Mouse (Mus musculus): ENCODE measurements around the gene Arhgef10l. TPM values are rescaled to one million over a fixed set of nuclear protein-coding genes. Genes with fewer than 3 reads are reported as not detected.

The Arhgef10l gene
- polyA plus RNA-seq, 1 experiment from 2014 or later: 6.7 TPM

DNA sequence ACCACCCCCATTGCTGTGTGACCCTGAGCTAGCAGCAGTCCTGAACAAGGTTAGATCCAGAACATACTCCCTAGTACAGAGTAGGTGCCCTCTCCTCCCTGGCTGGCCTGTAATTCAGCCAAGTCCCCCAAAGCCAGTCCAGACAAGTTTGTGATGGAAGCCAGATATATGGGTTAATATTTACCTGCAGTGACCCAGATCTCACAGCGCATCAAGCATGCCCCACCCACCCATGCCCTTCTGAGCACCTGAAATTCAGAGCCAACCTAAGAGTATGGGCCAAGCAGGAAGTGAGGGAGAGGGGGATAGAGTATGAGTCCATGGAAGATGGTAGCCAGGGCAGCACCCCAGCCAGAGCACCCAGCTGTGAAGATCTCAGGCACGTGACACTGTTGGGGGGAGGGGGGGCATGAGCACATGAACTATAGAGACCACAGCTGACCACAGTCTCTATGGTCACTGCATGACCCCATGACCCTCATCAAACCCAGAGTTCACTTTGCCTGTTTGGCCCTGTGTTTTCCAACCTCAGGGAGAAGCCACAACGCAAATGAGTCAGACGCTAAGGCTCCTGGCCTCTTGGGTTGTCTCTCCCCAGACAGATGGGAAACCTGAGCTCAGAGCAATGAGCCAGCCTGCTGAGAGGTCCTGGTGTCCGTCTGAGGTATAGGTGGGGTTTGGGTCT lies 29.4 kb downstream of the Arhgef10l start:
- no peaks in the 10 kb centered on the region; the same call in 1 of the 2 replicates for H3K4me1 ChIP-seq (replicated peaks; ENCODE audit: control insufficient read depth, insufficient read depth, low read length)
- no peaks in the 10 kb centered on the region for H3K9me3 ChIP-seq (ENCODE audit: control insufficient read depth, low read length)
- no peak for DNase-seq (ENCODE audit: low spot score)
- H3K36me3 ChIP-seq (ENCODE audit: control insufficient read depth, insufficient read depth, low read length): no peaks in the 10 kb centered on the region
- H3K27me3 ChIP-seq (replicated peaks; ENCODE audit: control insufficient read depth, insufficient read depth, low read length): no peaks in the 10 kb centered on the region
- ATAC-seq (replicated peaks; ENCODE audit: low FRiP score): no peak
- H3K4me3 ChIP-seq (ENCODE audit: low read depth, low read length): no peak overlapping the region
- no peak overlapping the region for H3K27ac ChIP-seq (ENCODE audit: low read depth, low read length)
- no peak overlapping the region for H3K4me2 ChIP-seq
- 60% methylated on average over 5 of the region's 5 CpGs for WGBS
- H3K9ac ChIP-seq (ENCODE audit: low read depth, low read length): no peak overlapping the region

DNA sequence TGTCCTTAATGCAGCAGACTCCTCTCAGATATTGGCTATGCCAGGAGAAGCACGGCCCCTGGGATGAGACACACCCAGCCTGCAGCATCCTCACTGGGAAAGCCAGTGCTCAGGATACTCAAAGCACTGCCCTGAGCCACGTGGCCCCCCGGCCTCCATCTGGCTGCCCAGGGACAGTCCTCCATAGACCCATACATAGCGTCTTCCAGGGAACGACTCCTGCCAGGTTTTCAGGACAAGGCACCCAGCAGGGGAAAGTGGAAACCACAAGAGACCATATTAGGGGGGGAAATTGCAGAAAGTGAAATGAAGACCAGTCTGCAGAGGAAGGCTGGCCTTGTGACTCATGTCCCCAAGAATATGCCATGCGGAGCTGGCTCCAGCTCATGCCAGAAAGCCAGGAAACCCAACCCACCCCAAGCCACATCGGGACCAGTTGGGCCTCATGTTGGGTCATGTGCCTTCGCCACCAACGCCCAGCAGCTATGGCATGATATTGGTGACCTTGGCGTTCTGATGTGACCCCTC lies 30.9 kb downstream of the Arhgef10l start:
- H3K4me3 ChIP-seq (ENCODE audit: low read depth, low read length): no peak overlapping the region
- H3K4me2 ChIP-seq: no peak overlapping the region
- H3K4me1 ChIP-seq (replicated peaks; ENCODE audit: control insufficient read depth, insufficient read depth, low read length): peaks cover 7% of the 10 kb centered on the region
- no peak overlapping the region for H3K27ac ChIP-seq (ENCODE audit: low read depth, low read length)
- no peaks in the 10 kb centered on the region for H3K9me3 ChIP-seq (ENCODE audit: control insufficient read depth, low read length)
- no peaks in the 10 kb centered on the region for H3K27me3 ChIP-seq (replicated peaks; ENCODE audit: control insufficient read depth, insufficient read depth, low read length)
- WGBS: 74% methylated on average over 10 of the region's 10 CpGs
- ATAC-seq (replicated peaks; ENCODE audit: low FRiP score) (no peak), DNase-seq (ENCODE audit: low spot score) (no peak)
- no peak overlapping the region for H3K9ac ChIP-seq (ENCODE audit: low read depth, low read length)
- H3K36me3 ChIP-seq (ENCODE audit: control insufficient read depth, insufficient read depth, low read length): no peaks in the 10 kb centered on the region

DNA sequence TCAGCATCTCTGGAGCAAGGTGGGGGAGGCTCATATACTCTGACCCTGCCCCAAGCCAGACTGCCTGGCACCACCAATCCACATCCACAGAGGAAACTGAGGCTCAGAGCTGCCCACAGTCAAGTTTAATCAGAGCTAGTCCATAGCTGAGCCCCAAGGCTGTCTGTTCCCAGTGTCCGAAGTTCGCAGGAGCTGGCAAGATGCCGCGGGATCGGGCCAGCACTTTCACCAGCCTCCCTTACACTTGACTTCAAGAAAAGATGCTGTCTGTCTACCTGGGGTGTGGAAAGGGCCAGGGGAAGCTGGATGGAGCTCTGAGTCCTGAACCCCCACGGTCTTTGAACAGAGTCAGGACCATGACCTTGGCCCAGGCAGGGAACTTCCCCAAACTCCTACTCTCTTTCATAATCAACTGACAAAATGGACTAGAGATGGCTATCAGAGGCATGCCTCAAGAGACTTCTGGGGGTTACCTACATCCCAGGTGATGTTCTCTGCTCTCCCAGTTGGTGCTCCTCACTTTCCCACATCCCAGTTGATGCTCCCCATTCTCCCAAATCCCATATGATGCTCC lies 34.4 kb downstream of the Arhgef10l start:
- no peak overlapping the region for H3K4me2 ChIP-seq
- H3K4me1 ChIP-seq (replicated peaks; ENCODE audit: control insufficient read depth, insufficient read depth, low read length): peaks cover 7% of the 10 kb centered on the region
- H3K9me3 ChIP-seq (ENCODE audit: control insufficient read depth, low read length): no peaks in the 10 kb centered on the region
- H3K4me3 ChIP-seq (ENCODE audit: low read depth, low read length): no peak overlapping the region
- WGBS: 71% methylated on average over 6 of the region's 6 CpGs
- no peak overlapping the region for H3K9ac ChIP-seq (ENCODE audit: low read depth, low read length)
- no peaks in the 10 kb centered on the region for H3K27me3 ChIP-seq (replicated peaks; ENCODE audit: control insufficient read depth, insufficient read depth, low read length)
- no peak overlapping the region for H3K27ac ChIP-seq (ENCODE audit: low read depth, low read length)
- no peak for ATAC-seq (replicated peaks; ENCODE audit: low FRiP score)
- DNase-seq (ENCODE audit: low spot score): no peak
- no peaks in the 10 kb centered on the region for H3K36me3 ChIP-seq (ENCODE audit: control insufficient read depth, insufficient read depth, low read length)

DNA sequence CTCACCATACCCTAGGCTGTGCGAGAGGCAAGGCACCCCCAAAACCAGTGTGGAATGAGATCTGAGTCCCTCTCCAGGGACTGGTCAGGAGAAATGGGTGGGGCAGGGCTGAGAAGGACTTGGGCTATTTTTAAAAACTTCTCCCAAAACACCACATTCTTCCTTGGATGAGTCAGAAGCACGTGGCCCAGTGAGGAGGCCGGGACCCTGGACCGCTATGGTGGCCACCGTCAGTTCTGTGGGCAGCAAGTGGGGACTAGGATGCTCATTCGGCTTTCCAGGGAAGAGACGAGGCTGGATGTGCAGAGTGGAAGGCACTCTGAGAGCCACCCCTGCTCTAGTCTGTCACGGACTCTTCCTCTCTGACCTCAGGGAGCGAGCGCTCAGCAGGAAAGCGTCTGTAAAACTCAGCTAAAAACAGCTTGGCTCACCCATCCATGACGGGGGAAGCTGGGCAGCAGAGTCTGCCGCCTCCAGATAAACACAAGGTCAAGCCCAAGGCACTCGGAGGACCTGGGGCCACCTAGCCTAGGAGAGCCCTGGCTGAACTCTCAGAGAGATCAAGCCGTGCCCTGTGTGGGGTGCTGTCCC lies 35.1 kb downstream of the Arhgef10l start:
- 40% methylated on average over 15 of the region's 15 CpGs for WGBS
- H3K27ac ChIP-seq (ENCODE audit: low read depth, low read length): no peak overlapping the region
- ATAC-seq (replicated peaks; ENCODE audit: low FRiP score): no peak
- no peak overlapping the region for H3K4me2 ChIP-seq
- no peak for DNase-seq (ENCODE audit: low spot score)
- no peak overlapping the region for H3K9ac ChIP-seq (ENCODE audit: low read depth, low read length)
- no peak overlapping the region for H3K4me3 ChIP-seq (ENCODE audit: low read depth, low read length)
- no peaks in the 10 kb centered on the region for H3K9me3 ChIP-seq (ENCODE audit: control insufficient read depth, low read length)
- peaks cover 7% of the 10 kb centered on the region for H3K4me1 ChIP-seq (replicated peaks; ENCODE audit: control insufficient read depth, insufficient read depth, low read length)
- no peaks in the 10 kb centered on the region for H3K27me3 ChIP-seq (replicated peaks; ENCODE audit: control insufficient read depth, insufficient read depth, low read length)
- H3K36me3 ChIP-seq (ENCODE audit: control insufficient read depth, insufficient read depth, low read length): no peaks in the 10 kb centered on the region

DNA sequence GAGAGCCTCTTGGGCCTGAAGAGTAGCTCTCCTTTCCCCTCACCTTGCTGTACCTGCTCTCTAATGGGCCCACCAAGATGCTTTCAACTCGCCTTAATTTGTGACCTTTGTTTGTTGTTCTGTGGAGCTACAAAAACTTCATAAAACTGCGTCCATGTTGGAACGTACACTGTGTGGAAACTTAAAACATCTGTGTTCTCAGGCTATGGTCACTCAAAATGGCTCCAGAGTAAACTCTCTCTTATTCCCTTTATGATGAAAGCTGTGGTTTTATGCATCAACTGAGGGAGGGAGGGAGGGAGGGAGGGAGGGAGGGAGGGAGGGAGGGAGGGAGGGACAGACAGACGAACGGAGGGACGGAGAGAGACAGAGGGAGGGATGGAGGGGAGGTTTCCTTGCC lies 35.7 kb downstream of the Arhgef10l start:
- DNase-seq (ENCODE audit: low spot score) (no peak), ATAC-seq (replicated peaks; ENCODE audit: low FRiP score) (no peak)
- no peak overlapping the region for H3K9ac ChIP-seq (ENCODE audit: low read depth, low read length)
- H3K27ac ChIP-seq (ENCODE audit: low read depth, low read length): no peak overlapping the region
- peaks cover 10% of the 10 kb centered on the region for H3K4me1 ChIP-seq (replicated peaks; ENCODE audit: control insufficient read depth, insufficient read depth, low read length)
- no peaks in the 10 kb centered on the region for H3K27me3 ChIP-seq (replicated peaks; ENCODE audit: control insufficient read depth, insufficient read depth, low read length)
- H3K9me3 ChIP-seq (ENCODE audit: control insufficient read depth, low read length): no peaks in the 10 kb centered on the region
- H3K4me2 ChIP-seq: no peak overlapping the region
- H3K36me3 ChIP-seq (ENCODE audit: control insufficient read depth, insufficient read depth, low read length): no peaks in the 10 kb centered on the region
- 73% methylated on average over 6 of the region's 6 CpGs for WGBS
- no peak overlapping the region for H3K4me3 ChIP-seq (ENCODE audit: low read depth, low read length)

DNA sequence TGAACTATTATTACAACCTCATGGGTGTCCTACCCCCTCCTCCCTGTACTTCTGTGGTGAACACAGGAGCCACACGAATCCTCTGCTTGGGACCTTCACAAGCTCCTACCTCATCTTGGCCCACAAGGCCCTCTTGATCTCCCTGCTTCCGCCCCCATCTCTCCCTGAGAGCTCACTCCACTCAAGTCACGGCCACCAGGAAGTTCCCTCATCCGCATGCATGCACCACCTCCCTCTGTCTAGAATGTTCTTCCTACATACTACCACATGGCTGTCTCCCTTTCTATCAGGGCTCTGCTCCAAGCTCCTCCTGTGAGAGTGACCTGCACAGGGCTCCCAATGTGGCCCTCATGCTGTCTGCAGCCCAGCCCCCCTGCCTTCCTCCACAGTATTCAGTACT lies 36.8 kb downstream of the Arhgef10l start:
- no peak overlapping the region for H3K9ac ChIP-seq (ENCODE audit: low read depth, low read length)
- DNase-seq (ENCODE audit: low spot score) (no peak), ATAC-seq (replicated peaks; ENCODE audit: low FRiP score) (no peak)
- H3K36me3 ChIP-seq (ENCODE audit: control insufficient read depth, insufficient read depth, low read length): no peaks in the 10 kb centered on the region
- WGBS: 77% methylated on average over 4 of the region's 4 CpGs
- no peaks in the 10 kb centered on the region for H3K9me3 ChIP-seq (ENCODE audit: control insufficient read depth, low read length)
- H3K27me3 ChIP-seq (replicated peaks; ENCODE audit: control insufficient read depth, insufficient read depth, low read length): no peaks in the 10 kb centered on the region
- H3K27ac ChIP-seq (ENCODE audit: low read depth, low read length): no peak overlapping the region
- peaks cover 19% of the 10 kb centered on the region for H3K4me1 ChIP-seq (replicated peaks; ENCODE audit: control insufficient read depth, insufficient read depth, low read length)
- H3K4me3 ChIP-seq (ENCODE audit: low read depth, low read length): no peak overlapping the region
- no peak overlapping the region for H3K4me2 ChIP-seq

DNA sequence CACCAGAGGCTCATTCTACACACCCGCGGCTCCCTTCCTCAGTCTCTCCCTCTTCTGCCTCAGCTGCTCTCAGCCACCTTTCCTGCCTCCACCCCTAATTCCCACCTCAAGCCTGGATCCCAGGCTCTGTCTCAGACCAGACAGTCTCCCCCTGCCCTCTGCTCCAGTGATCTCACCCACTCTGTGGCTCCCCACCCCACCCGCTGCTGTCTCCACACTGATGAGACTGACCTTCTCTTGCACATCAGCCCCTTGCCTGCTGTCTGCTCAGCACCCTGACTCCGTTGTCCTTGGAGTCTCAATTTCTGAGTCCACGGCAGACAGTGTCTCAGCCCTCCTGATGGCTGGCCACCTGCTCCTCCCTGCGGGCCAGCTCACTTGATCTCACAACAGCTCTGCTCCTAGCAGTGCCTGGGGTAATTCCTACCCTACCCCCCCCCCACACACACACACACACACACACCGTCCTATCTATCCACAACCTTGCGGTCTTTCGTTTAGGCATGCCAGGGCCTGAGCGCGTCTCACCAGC lies 37.3 kb downstream of the Arhgef10l start:
- Histone ChIP-seq H3K4me3 (ENCODE audit: low read depth, low read length) (no peak overlapping the region), H3K27ac (ENCODE audit: low read depth, low read length) (no peak overlapping the region), H3K4me2 (no peak overlapping the region), H3K9ac (ENCODE audit: low read depth, low read length) (no peak overlapping the region), H3K9me3 (ENCODE audit: control insufficient read depth, low read length) (no peaks in the 10 kb centered on the region), H3K4me1 (replicated peaks; ENCODE audit: control insufficient read depth, insufficient read depth, low read length) (peaks cover 23% of the 10 kb centered on the region), H3K36me3 (ENCODE audit: control insufficient read depth, insufficient read depth, low read length) (no peaks in the 10 kb centered on the region), H3K27me3 (replicated peaks; ENCODE audit: control insufficient read depth, insufficient read depth, low read length) (no peaks in the 10 kb centered on the region)
- ATAC-seq (replicated peaks; ENCODE audit: low FRiP score) (no peak), DNase-seq (ENCODE audit: low spot score) (no peak)
- 70% methylated on average over 11 of the region's 11 CpGs for WGBS

DNA sequence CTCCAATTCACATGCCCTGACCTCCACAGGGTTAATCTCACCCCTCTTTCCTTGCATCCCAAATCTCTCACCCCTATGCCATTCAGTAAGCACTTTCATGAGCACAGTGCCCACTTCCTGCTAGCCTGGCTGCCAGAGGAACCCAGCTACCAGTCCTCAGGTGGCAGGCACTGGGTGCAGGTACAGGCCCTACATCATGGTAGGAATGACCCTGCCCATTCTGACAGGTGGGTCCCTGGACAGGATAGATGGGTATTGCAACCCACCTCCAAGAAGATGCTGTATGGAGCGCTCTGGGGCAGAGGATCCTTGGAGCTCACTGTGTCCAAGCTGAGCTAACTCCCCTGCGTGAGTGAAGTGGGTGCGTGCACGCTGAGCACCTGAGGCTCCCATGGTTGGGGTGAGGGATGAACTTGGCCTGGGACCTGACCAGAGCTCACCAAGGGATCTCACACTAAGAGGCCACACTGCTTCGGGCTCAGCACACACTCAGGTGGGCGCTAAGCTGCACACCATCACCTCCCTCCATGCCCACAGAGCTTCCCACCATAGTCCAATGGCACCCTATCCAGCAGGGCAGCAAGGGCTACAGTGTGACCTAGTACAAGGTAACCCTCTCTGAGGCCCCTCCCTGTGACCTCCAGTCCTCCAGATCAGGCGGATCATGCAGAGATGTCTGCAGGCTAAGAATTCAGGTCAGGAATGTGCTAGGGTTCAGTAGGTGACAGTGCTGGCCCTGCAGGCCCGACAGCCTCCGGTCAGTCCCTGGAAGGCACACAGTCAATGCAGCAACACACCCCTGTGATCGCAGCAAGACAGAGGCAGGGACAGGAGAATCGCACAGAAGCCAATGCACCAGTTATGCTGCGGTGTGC lies 39.9 kb downstream of the Arhgef10l start:
- Histone ChIP-seq H3K9ac (ENCODE audit: low read depth, low read length) (no peak overlapping the region), H3K27me3 (replicated peaks; ENCODE audit: control insufficient read depth, insufficient read depth, low read length) (no peaks in the 10 kb centered on the region), H3K4me3 (ENCODE audit: low read depth, low read length) (no peak overlapping the region), H3K36me3 (ENCODE audit: control insufficient read depth, insufficient read depth, low read length) (no peaks in the 10 kb centered on the region), H3K27ac (ENCODE audit: low read depth, low read length) (no peak overlapping the region), H3K4me2 (no peak overlapping the region), H3K9me3 (ENCODE audit: control insufficient read depth, low read length) (no peaks in the 10 kb centered on the region), H3K4me1 (replicated peaks; ENCODE audit: control insufficient read depth, insufficient read depth, low read length) (peaks cover 29% of the 10 kb centered on the region)
- DNase-seq (ENCODE audit: low spot score) (no peak), ATAC-seq (replicated peaks; ENCODE audit: low FRiP score) (no peak)
- 71% methylated on average over 12 of the region's 12 CpGs for WGBS

All from liver, embryonic 11.5 days (tissue).